Mouse (Mus musculus) bone marrow, adult 2 months (tissue): ENCODE results near the gene Cd3eap. TPM values are rescaled to one million over a fixed set of nuclear protein-coding genes. Genes with fewer than 3 reads are reported as not detected.
A peak's percentile ranks its signal among the peaks of the same experiment; 100 is the strongest.

Experiments
- H3K27ac ChIP-seq: fragments of 200-500 bp; 2 replicates; pipeline ENCODE4 v1.5.1; 2012; ENCODE audit warnings: low read depth, mild to moderate bottlenecking, control low read depth, inconsistent platforms, low read length; ENCODE audit not compliant: control insufficient read depth, poor library complexity, insufficient read depth
- H3K4me1 ChIP-seq: fragments of 200-500 bp; 2 replicates; pipeline ENCODE4 v1.6.1; 2011; ENCODE audit warnings: low read length; ENCODE audit not compliant: control insufficient read depth, insufficient read depth
- H3K4me3 ChIP-seq: fragments of 200-500 bp; replicated peaks from 2 replicates; pipeline ENCODE3; 2011; ENCODE audit warnings: mild to moderate bottlenecking, low read depth, low read length, control low read depth; ENCODE audit not compliant: control insufficient read depth
- CTCF ChIP-seq: fragments of 200-500 bp; IDR thresholded peaks from 2 replicates; pipeline ENCODE4 v1.5.1; 2011; ENCODE audit warnings: low read length, control low read depth; ENCODE audit not compliant: control insufficient read depth, insufficient read depth
- POLR2A ChIP-seq: fragments of 200-500 bp; IDR thresholded peaks from 2 replicates; pipeline ENCODE4 v1.6.1; 2011; ENCODE audit warnings: low read depth, mild to moderate bottlenecking, control low read depth, low read length, borderline replicate concordance; ENCODE audit not compliant: control insufficient read depth
- WGBS: fragments of 180-500 bp; shearing (Covaris S2); methylation state at CpG from one replicate; pipeline ENCODE4 v1.1.7; 2018; 5-methylcytosine and 5-hydroxymethylcytosine counted together
- polyA plus RNA-seq: library from polyadenylated mRNA; stranded (reverse); fragments of >200 nt; gene quantifications from 2 replicates; pipeline ENCODE4 v1.2.4, GENCODE M21; 2011; ENCODE audit warnings: low replicate concordance; ENCODE audit not compliant: missing spikeins, insufficient read depth, insufficient read length

The Cd3eap gene
- polyA plus RNA-seq, 1 experiment = 11.7 TPM

DNA sequence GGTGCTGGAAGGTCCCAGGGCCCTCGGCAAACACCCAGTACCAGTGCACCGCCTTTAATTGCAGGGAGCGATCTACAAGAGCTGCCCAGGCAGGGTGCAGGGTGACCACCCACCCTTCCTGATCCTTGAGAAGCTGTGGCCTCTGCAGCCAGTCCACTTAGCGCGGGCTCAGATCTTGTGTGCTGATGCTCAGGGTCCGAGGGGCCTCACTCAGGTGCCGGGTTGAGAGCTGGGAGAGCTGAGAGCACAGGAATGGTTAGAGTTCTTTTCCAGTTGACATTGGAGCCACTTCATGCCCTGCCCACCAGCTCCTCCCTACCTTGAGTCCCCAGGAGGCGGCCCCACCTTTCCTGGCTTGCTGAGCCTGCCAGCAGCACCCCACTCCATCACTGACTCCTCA is 35.2 kb upstream of the Cd3eap start:
- Histone ChIP-seq H3K4me3 (no peak overlapping the region), H3K27ac (no peak overlapping the region; the same call in 1 of the 2 replicates), H3K4me1 (no peaks in the 10 kb centered on the region; the same call in 1 of the 2 replicates)
- TF ChIP-seq POLR2A (no peak), CTCF (no peak)
- 83% methylated on average over 8 of the region's 8 CpGs for WGBS

DNA sequence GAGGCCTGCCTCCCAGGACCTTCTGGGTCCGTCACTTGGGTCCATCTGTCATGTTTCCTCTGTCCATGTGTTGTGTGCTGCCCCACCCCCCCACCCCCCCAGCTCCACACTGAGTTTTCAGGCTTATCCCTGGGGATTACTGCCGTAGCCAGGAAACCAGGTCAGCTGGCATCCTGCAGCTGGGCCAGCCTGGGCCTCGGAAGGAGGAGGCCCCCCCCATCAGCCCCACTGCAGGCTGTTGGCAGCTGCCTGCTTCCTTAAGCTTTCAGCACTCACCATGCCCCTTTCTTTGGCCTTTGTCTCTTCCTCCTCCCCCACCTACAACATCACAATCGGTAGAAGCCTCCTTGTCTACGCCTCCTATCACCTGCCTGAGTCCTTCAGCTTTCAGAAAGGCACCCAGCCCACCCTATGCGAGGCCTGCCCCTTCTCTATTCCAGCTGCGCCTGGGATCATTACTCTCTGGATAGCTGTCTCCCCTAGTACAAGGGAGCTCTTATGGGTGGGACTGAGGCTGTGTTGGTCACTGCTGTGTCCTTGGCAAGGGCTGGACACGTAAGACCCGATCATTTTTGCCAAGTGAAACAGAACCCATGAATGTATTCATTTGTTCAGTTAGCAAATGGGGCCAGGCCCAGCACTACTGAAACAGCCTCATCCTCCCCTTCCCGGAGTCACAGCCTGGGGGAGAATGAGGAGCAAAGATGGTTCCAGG is 29.6 kb upstream of the Cd3eap start:
- WGBS = 79% methylated on average over 10 of the region's 10 CpGs
- TF ChIP-seq CTCF (no peak), POLR2A (no peak)
- Histone ChIP-seq H3K27ac (no peak overlapping the region), H3K4me3 (no peak overlapping the region), H3K4me1 (no peaks in the 10 kb centered on the region; the same call in 1 of the 2 replicates)

GRCm38 (mm10) chr7:19383708-19384107 is 24.4 kb upstream of the Cd3eap start:
- Histone ChIP-seq H3K27ac (no peak overlapping the region), H3K4me1 (no peaks in the 10 kb centered on the region; the same call in 1 of the 2 replicates), H3K4me3 (no peak overlapping the region)
- WGBS = 92% methylated on average over 9 of the region's 9 CpGs
- TF ChIP-seq CTCF (no peak), POLR2A (no peak)

- no peaks in the 10 kb centered on the region; the same call in 1 of the 2 replicates for H3K4me1 ChIP-seq
- WGBS = under 1% methylated on average over 32 of the region's 37 CpGs
- TF ChIP-seq CTCF (no peak), POLR2A (no peak)
- H3K4me3 ChIP-seq = peak overlapping the region; percentile 96
- no peak overlapping the region for H3K27ac ChIP-seq
Measured at GRCm38 (mm10) chr7:19382166-19382541, 22.9 kb upstream of the Cd3eap start.

- Histone ChIP-seq H3K27ac (no peak within 1 kb of the TSS), H3K4me1 (no peaks in the 10 kb centered on the region; the same call in 1 of the 2 replicates), H3K4me3 (peak within 1 kb of the TSS; percentile 96)
- no peak for TF ChIP-seq CTCF
- peak; percentile 52; the same call in 1 of the 2 replicates for TF ChIP-seq POLR2A
- WGBS = 6% methylated on average over 42 of the region's 48 CpGs
Measured at GRCm38 (mm10) chr7:19381377-19382165, 22.3 kb upstream of the Cd3eap start, which contains the start of gene Ercc2. Gene Ercc2 (plus strand): TSS chr7:19382010.

DNA sequence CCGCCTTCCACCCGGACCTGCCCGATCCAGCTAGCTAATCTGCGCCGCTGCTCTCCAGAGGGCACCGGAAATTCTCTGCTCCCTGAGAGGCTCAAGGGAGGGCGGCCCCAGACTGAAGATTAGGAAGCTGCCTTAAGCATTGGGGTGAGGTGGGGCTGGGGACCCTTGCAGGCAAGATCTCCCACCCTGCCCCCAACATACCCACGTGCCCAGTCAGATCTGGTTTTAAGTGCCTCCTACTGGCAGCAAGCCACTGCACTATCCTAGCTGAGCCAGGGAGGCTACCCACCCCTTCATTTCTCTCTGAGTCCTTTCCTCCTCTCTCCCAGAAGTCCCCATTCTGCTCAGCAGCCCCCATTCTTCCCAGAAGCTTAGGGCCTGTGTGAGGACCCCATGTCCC is 18.8 kb upstream of the Cd3eap start:
- TF ChIP-seq CTCF = no peak
- no peak for TF ChIP-seq POLR2A
- Histone ChIP-seq H3K4me1 (no peaks in the 10 kb centered on the region), H3K27ac (no peak overlapping the region), H3K4me3 (no peak overlapping the region)
- WGBS = 75% methylated on average over 8 of the region's 8 CpGs

DNA sequence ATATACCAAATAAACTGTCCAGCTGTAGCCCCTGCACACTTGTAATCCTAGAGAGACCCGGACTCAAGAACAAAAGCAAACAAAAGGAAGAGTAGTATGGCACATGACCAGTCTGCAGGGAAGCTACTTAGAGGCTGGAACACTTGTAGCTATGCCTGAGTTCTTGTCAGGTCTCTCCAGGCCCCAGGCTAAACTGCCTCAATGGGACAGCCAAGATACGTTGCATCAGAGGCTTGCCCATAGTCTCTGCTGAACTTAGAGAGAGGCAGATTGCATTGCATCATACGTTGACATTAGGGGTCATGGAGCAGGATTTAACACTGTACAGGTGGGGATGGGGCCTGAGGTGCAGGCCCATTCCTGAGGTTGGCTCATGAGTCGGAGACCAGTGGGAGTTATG is 16.7 kb upstream of the Cd3eap start:
- TF ChIP-seq POLR2A (no peak), CTCF (no peak)
- Histone ChIP-seq H3K27ac (no peak overlapping the region), H3K4me3 (no peak overlapping the region), H3K4me1 (no peaks in the 10 kb centered on the region)
- WGBS = 84% methylated on average over 4 of the region's 4 CpGs

DNA sequence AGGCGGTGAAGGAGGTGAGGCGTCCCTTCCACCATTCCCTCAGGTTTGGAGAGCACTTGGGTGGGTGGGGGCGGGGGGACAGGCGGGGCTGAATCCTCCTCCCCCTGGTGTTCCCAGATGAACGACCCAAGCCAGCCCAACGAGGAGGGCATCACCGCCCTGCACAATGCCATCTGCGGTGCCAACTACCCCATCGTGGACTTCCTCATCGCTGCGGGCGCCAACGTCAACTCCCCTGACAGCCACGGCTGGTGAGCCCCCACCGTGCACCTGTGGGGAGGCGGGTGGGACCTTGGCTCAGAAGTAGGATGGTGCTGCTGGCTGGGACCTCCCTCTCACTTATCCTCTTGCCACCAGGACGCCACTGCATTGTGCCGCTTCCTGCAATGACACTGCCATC is 16.1 kb upstream of the Cd3eap start:
- H3K4me1 ChIP-seq = no peaks in the 10 kb centered on the region
- TF ChIP-seq CTCF (no peak), POLR2A (no peak)
- WGBS = 74% methylated on average over 18 of the region's 18 CpGs
- H3K4me3 ChIP-seq = no peak overlapping the region
- H3K27ac ChIP-seq = no peak overlapping the region

DNA sequence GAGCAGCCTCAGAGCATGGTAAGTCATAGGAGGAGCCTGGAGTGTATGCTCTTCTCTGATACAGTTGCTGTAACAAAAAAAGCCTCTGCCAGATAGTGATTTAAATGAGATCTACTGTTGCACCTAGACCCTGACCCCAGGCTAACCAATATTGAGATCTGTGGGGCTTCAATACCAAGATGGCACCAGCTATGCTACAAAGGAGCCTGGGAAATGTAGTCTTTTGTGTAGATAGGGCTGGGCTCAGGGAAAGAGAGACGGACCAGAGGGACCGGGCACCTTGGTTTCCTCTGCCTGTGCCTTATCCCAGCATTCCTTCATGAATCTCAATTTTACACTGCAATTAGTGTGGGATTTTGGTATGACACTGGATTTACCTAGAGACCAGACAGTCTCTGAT is 14.1 kb upstream of the Cd3eap start:
- Histone ChIP-seq H3K4me1 (no peaks in the 10 kb centered on the region), H3K27ac (no peak overlapping the region), H3K4me3 (no peak overlapping the region)
- no peak for TF ChIP-seq CTCF
- TF ChIP-seq POLR2A = no peak
- WGBS = 90% methylated on average over 2 of the region's 2 CpGs
